Mouse (Mus musculus) layer of hippocampus, postnatal 25 days (tissue): ENCODE data around the gene Lrrc43. TPM values are rescaled to one million over a fixed set of nuclear protein-coding genes. Genes with fewer than 3 reads are reported as not detected.

Experiments used
- DNase-seq, 2 experiments: peaks; one replicate each; pipeline ENCODE4 v3.0.0; 2022; ENCODE audit warnings: mixed read lengths in 2 of 2, low spot score in 1 of 2; ENCODE audit errors: extremely low spot score in 1 of 2
- microRNA-seq, 2 experiments: library from miRNA; unstranded; fragments of <30 nt; microRNA quantifications; one replicate each; pipeline ENCODE4 v1.2.0; 2021
- total RNA-seq, 2 experiments: library from RNA; stranded (reverse); gene quantifications; 2 replicates each; pipeline ENCODE4 v1.2.3; 2021

The Lrrc43 gene
- total RNA-seq, 2 experiments from 2014 or later, result 0.17 to 1.1 TPM

DNA sequence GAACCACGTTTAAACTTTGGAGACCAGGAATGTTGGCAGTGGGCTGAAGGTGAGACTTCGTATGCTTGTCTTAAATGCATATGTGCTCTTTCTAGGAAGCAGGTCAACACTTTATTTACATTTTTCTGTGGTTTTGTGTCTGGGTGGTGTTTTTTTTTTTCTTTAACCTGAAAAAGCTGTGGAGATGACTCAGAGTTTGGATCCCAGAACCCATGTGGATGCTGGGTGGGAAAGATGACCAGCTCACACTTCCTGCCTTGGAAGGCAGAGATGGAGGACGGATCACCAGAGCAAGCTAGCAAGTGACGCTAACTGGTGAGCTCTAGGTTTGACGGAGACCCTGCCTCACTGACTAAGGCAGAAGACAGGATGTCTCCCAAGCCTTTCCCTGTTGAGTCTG, 25.8 kb downstream of the Lrrc43 start:
- no peak for DNase-seq

- peak in 1 of 2 experiments; percentile 2 for DNase-seq
Observed at GRCm38 (mm10) chr5:123520666-123521065, 31.6 kb downstream of the Lrrc43 start.

- DNase-seq, result no peak
Observed at GRCm38 (mm10) chr5:123521621-123522020, 32.5 kb downstream of the Lrrc43 start.

DNA sequence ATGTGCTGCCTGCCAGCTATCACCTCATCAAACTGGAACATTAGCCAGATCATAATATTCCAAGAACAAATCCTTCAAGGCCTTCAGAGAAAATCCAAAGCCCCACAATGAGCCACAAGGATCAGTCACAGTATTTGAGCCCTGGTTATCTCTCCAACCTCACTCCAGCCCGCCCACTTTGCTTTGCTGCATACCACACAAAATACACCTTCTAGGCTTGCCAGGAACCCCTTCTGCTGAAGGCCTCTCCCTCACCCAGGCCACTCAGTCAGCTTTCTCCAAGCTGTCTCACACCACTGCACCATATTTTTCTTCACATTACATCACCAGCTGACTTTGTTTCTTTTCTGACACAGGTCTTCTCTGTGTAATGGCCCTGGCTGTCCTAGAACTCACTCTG, 33.1 kb downstream of the Lrrc43 start:
- peak in 1 of 2 experiments; percentile 5 for DNase-seq

GRCm38 (mm10) chr5:123523692-123524392, 34.7 kb downstream of the Lrrc43 start, which contains the start of gene Diablo:
Diablo (minus strand) TSS chr5:123524176.
- DNase-seq, result peak; percentile 91 to 93

DNA sequence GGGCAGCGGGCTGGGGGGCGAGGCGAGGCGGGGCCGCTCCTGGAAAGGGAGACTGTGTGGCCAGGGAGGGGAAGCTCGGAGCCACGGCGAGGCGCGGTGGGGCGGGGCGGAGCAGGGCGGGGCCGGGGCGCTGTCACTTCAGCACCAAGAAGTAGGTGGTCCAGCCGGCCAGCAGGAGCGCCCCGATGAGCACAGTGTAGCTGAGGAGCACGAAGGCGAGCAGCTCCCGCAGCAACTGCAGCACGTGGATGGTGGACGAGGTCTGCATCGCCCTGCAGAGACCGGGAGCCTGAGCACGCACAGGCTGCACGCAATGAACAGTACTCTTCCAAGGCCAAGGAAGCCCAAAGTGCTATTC, 35.3 kb downstream of the Lrrc43 start:
- no peak for DNase-seq

GRCm38 (mm10) chr5:123525281-123525680, 36.2 kb downstream of the Lrrc43 start, which contains the start of gene Gm49027:
Gm49027 (minus strand) TSS chr5:123525488.
- peak in 1 of 2 experiments; percentile 4 for DNase-seq

- DNase-seq, result peak in 1 of 2 experiments; percentile 3
Observed at GRCm38 (mm10) chr5:123525916-123526495, 36.9 kb downstream of the Lrrc43 start.

DNA sequence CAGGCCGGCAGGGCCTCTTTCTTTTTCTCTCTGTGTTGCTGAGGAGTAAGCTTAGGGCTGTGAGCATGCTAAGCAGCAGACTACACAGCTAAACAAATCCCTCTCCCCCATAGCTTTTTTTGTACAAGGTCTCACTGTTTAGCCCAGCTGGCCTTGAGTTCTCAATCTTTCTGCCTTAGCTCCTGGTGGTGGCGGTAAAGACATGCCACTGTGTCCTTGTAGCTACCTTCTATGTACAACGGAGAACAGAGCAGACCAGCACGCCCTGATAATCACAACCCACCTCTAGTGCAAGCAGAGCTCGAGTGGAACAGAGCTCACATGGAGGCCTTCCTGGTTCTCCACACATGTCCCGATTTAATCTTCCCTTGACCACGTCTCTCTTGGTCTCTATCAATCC, 39.5 kb downstream of the Lrrc43 start:
- peak in 1 of 2 experiments; percentile 5 for DNase-seq

DNA sequence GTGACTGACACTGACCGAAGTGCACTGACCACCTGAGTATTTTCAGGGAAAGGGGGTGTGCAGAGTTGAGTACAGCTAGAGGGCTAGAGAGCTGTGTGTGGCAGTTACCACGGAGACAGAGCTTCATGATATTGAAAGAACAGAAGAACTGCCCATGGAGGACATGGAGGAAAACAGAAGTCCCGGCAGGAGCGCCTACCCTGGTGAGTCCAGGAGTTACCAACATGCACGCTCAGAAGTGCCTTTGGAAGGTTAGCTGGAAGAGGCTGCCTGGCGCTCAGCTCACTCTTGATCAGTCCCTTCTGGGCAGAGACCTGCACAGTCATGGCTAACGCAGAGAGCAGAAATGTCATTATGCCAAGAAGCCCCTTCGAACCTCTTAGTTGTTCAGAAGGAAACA, 41.0 kb downstream of the Lrrc43 start:
- peak in 1 of 2 experiments; percentile 4 for DNase-seq

GRCm38 (mm10) chr5:123533801-123534200, 44.7 kb downstream of the Lrrc43 start:
- DNase-seq, result no peak

DNA sequence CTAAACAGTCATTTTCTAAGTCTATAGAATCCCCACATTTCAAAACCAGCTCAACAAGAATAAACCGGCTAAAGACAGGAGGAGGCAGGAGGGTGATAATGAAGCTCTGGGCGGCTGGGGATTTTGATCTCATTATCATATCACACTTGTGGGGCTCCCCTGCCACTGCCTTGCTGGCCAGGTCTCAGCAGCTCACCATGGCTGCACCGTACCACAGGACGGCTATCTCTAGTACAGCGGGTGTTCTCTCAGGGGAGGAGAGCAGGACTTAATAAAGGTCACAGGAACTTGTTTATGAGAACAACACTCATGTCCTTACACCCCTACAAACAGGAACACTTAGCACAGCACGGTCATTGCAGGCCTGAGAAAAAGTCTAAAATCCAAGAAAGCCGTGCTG, 66.6 kb downstream of the Lrrc43 start:
- DNase-seq, result no peak

- DNase-seq, result peak in 1 of 2 experiments; percentile 57
Observed at GRCm38 (mm10) chr5:123556451-123556850, 67.3 kb downstream of the Lrrc43 start.

Small RNAs within 50 kb of the gene (microRNA-seq; reads per million reads assigned to microRNA genes)
- gene Mir7647, result 0.55 to 1.00 reads per million in 2 experiments

Other genes starting within 250 kb of the Lrrc43 start
- gene Wdr66, start 237.2 kb upstream of the Lrrc43 start, total RNA-seq, result 1 to 10 TPM; 2.8 to 3.2 TPM
- 10 to 100 TPM; 68.7 to 70.3 TPM for gene Bcl7a, start 145.5 kb upstream of the Lrrc43 start, total RNA-seq
- 10 to 100 TPM; 16.6 to 21.6 TPM for gene Mlxip, start 94.5 kb upstream of the Lrrc43 start, total RNA-seq
- not detected for gene Il31, start 184 bp downstream of the Lrrc43 start, total RNA-seq
- 1 to 10 TPM in 1 of 2 experiments, under 1 TPM in 1; 0.94 to 1.2 TPM for gene B3gnt4, start 21.2 kb downstream of the Lrrc43 start, total RNA-seq
- gene Diablo, start 34.9 kb downstream of the Lrrc43 start, total RNA-seq, result 10 to 100 TPM; 34.4 to 35.3 TPM
- 1 to 10 TPM; 2.0 to 5.2 TPM for gene Gm49027, start 36.2 kb downstream of the Lrrc43 start, total RNA-seq
- 10 to 100 TPM; 80.6 to 82.4 TPM for gene Vps33a, start 83.7 kb downstream of the Lrrc43 start, total RNA-seq
- gene Clip1, start 195.3 kb downstream of the Lrrc43 start, total RNA-seq, result 100 to 1,000 TPM; 114 to 130 TPM
- gene Zcchc8, start 231.8 kb downstream of the Lrrc43 start, total RNA-seq, result 10 to 100 TPM; 45.4 to 50.1 TPM